Mouse (Mus musculus) MEL (cell line): ENCODE measurements at regions not wholly inside any gene's neighbourhood (a gene's known extent, or its start where the extent isn't known, plus 50 kb on each side); places are given as distances from the start of the nearest gene placed in this dataset.

Experiments used
- DNase-seq: peaks from one replicate; pipeline ENCODE4 v3.0.0; 2011; ENCODE audit warnings: low read depth, low spot score
- H3K27ac ChIP-seq: 2 replicates; pipeline ENCODE4 v1.5.1; 2012; ENCODE audit warnings: low read depth, mild to moderate bottlenecking, control low read depth, low read length, moderate library complexity; ENCODE audit not compliant: control insufficient read depth
- H3K27me3 ChIP-seq, 2 experiments: fragments of 150-350 bp in 1 of 2; sonication (generic) in 1 of 2; 2 replicates each; pipeline ENCODE4 v1.6.1; 2012; ENCODE audit warnings: low read length in 2 of 2, mild to moderate bottlenecking in 2 of 2, improper control_type of control experiment in 1 of 2, moderate library complexity in 1 of 2; ENCODE audit not compliant: insufficient read depth in 2 of 2, control insufficient read depth in 1 of 2
- H3K36me3 ChIP-seq, 2 experiments: 2 replicates each; pipeline ENCODE4 v1.6.1; 2012 to 2014; ENCODE audit warnings: low read length in 2 of 2, improper control_type of control experiment in 1 of 2, inconsistent platforms in 1 of 2, mild to moderate bottlenecking in 1 of 2; ENCODE audit not compliant: insufficient read depth in 2 of 2, control insufficient read depth in 1 of 2
- H3K4me1 ChIP-seq, 2 experiments: fragments of 150-350 bp in 1 of 2; sonication (generic) in 1 of 2; 2 replicates each; pipeline ENCODE4 v1.6.1; 2012; ENCODE audit warnings: low read length in 2 of 2, improper control_type of control experiment in 1 of 2, mild to moderate bottlenecking in 1 of 2; ENCODE audit not compliant: insufficient read depth in 2 of 2, control insufficient read depth in 1 of 2
- H3K4me3 ChIP-seq, 2 experiments: fragments of 150-350 bp in 1 of 2; sonication (generic) in 1 of 2; 2 replicates each; pipeline ENCODE4 v1.5.1; 2012; ENCODE audit warnings: low read depth in 2 of 2, low read length in 2 of 2, mild to moderate bottlenecking in 2 of 2, moderate library complexity in 2 of 2, control low read depth in 1 of 2, improper control_type of control experiment in 1 of 2; ENCODE audit not compliant: control insufficient read depth in 1 of 2, insufficient read depth in 1 of 2
- H3K79me2 ChIP-seq: 2 replicates; pipeline ENCODE4 v1.6.1; 2012; ENCODE audit warnings: mild to moderate bottlenecking, low read length, moderate library complexity; ENCODE audit not compliant: control insufficient read depth, poor library complexity, insufficient read depth
- H3K9ac ChIP-seq: 2 replicates; pipeline ENCODE4 v1.6.1; 2012; ENCODE audit warnings: low read depth, mild to moderate bottlenecking, control low read depth, low read length, moderate library complexity; ENCODE audit not compliant: control insufficient read depth, poor library complexity, severe bottlenecking
- H3K9me3 ChIP-seq: fragments of 150-350 bp; sonication (generic); replicated peaks from 2 replicates; pipeline ENCODE4 v1.6.1; 2012; ENCODE audit warnings: mild to moderate bottlenecking, low read length, improper control_type of control experiment, moderate library complexity; ENCODE audit not compliant: insufficient read depth
- BHLHE40 ChIP-seq: IDR thresholded peaks from 2 replicates; pipeline ENCODE4 v1.6.1; 2012; ENCODE audit warnings: low read depth, mild to moderate bottlenecking, inconsistent platforms, low read length, improper control_type of control experiment, borderline replicate concordance
- CHD2 ChIP-seq: IDR thresholded peaks from 2 replicates; pipeline ENCODE4 v1.6.1; 2011; ENCODE audit warnings: low read length, improper control_type of control experiment
- CTCF ChIP-seq, 3 experiments: IDR thresholded peaks in 2 of 3; conservative IDR thresholded peaks in 1 of 3; 2 replicates each; pipeline ENCODE4 v1.5.1; 2011 to 2012; ENCODE audit warnings: low read length in 3 of 3, low read depth in 2 of 3, mild to moderate bottlenecking in 2 of 3, improper control_type of control experiment in 1 of 3, inconsistent platforms in 1 of 3, mixed read lengths in 1 of 3, moderate library complexity in 1 of 3; ENCODE audit not compliant: control insufficient read depth in 1 of 3, insufficient read depth in 1 of 3, poor library complexity in 1 of 3, severe bottlenecking in 1 of 3
- E2F4 ChIP-seq: IDR thresholded peaks from 2 replicates; pipeline ENCODE4 v1.6.1; 2011; ENCODE audit warnings: low read depth, low read length, improper control_type of control experiment, borderline replicate concordance
- ELF1 ChIP-seq: IDR thresholded peaks from 2 replicates; pipeline ENCODE4 v1.6.1; 2014; ENCODE audit warnings: low read depth, mild to moderate bottlenecking, inconsistent platforms, low read length, improper control_type of control experiment, moderate library complexity
- EP300 ChIP-seq, 2 experiments: IDR thresholded peaks; 2 replicates each; pipeline ENCODE4 v1.6.1; 2011; ENCODE audit warnings: improper control_type of control experiment in 2 of 2, low read length in 2 of 2, low read depth in 1 of 2, mild to moderate bottlenecking in 1 of 2
- ETS1 ChIP-seq: IDR thresholded peaks from 2 replicates; pipeline ENCODE4 v1.6.1; 2012; ENCODE audit warnings: low read depth, mild to moderate bottlenecking, inconsistent platforms, low read length, improper control_type of control experiment, moderate library complexity
- GABPA ChIP-seq: IDR thresholded peaks from 2 replicates; pipeline ENCODE4 v1.6.1; 2012; ENCODE audit warnings: low read depth, mild to moderate bottlenecking, inconsistent platforms, low read length, improper control_type of control experiment, moderate library complexity
- GATA1 ChIP-seq: IDR thresholded peaks from 2 replicates; pipeline ENCODE4 v1.6.1; 2011; ENCODE audit warnings: low read depth, low read length, improper control_type of control experiment
- MAZ ChIP-seq: IDR thresholded peaks from 2 replicates; pipeline ENCODE4 v1.6.1; 2012; ENCODE audit warnings: low read depth, mild to moderate bottlenecking, inconsistent platforms, low read length, improper control_type of control experiment
- MXI1 ChIP-seq: IDR thresholded peaks from 2 replicates; pipeline ENCODE4 v1.6.1; 2011; ENCODE audit warnings: mild to moderate bottlenecking, low read depth, low read length, improper control_type of control experiment
- NELFE ChIP-seq: IDR thresholded peaks from 2 replicates; pipeline ENCODE4 v1.6.1; 2011; ENCODE audit warnings: low read depth, low read length, improper control_type of control experiment
- NRF1 ChIP-seq: IDR thresholded peaks from 2 replicates; pipeline ENCODE4 v1.6.1; 2014; ENCODE audit warnings: low read depth, mild to moderate bottlenecking, inconsistent platforms, low read length, improper control_type of control experiment, moderate library complexity; ENCODE audit not compliant: poor library complexity, insufficient read depth, severe bottlenecking
- POLR2A ChIP-seq, 2 experiments: IDR thresholded peaks; 2 replicates each; pipeline ENCODE4 v1.6.1; 2011 to 2012; ENCODE audit warnings: low read length in 2 of 2, mild to moderate bottlenecking in 2 of 2, control low read depth in 1 of 2, improper control_type of control experiment in 1 of 2, low read depth in 1 of 2, moderate library complexity in 1 of 2; ENCODE audit not compliant: control insufficient read depth in 1 of 2, insufficient read depth in 1 of 2, poor library complexity in 1 of 2
- POLR2AphosphoS2 ChIP-seq: IDR thresholded peaks from 2 replicates; pipeline ENCODE4 v1.6.1; 2011; ENCODE audit warnings: low read length, improper control_type of control experiment
- POLR2AphosphoS5 ChIP-seq: IDR thresholded peaks from 2 replicates; pipeline ENCODE4 v1.6.1; 2012; ENCODE audit warnings: low read depth, borderline replicate concordance, mild to moderate bottlenecking, inconsistent platforms, low read length, moderate library complexity, mixed read lengths
- RAD21 ChIP-seq: IDR thresholded peaks from 2 replicates; pipeline ENCODE4 v1.6.1; 2011; ENCODE audit warnings: mild to moderate bottlenecking, low read depth, low read length, improper control_type of control experiment
- RCOR1 ChIP-seq: IDR thresholded peaks from 2 replicates; pipeline ENCODE4 v1.6.1; 2012; ENCODE audit warnings: low read depth, mild to moderate bottlenecking, inconsistent platforms, low read length, improper control_type of control experiment
- SMC3 ChIP-seq: IDR thresholded peaks from 2 replicates; pipeline ENCODE4 v1.6.1; 2011; ENCODE audit warnings: low read depth, low read length, improper control_type of control experiment
- TAL1 ChIP-seq: IDR thresholded peaks from 2 replicates; pipeline ENCODE4 v1.6.1; 2012; ENCODE audit warnings: mild to moderate bottlenecking, inconsistent platforms, low read length, moderate library complexity, mixed read lengths
- TCF12 ChIP-seq: IDR thresholded peaks from 2 replicates; pipeline ENCODE4 v1.6.1; 2014; ENCODE audit warnings: low read depth, mild to moderate bottlenecking, inconsistent platforms, low read length, improper control_type of control experiment, moderate library complexity
- UBTF ChIP-seq: IDR thresholded peaks from 2 replicates; pipeline ENCODE4 v1.6.1; 2012; ENCODE audit warnings: low read depth, mild to moderate bottlenecking, inconsistent platforms, low read length, improper control_type of control experiment, moderate library complexity, borderline replicate concordance; ENCODE audit not compliant: insufficient read depth
- ZC3H11A ChIP-seq: IDR thresholded peaks from 2 replicates; pipeline ENCODE4 v1.6.1; 2012; ENCODE audit warnings: low read depth, mild to moderate bottlenecking, inconsistent platforms, low read length, improper control_type of control experiment
- ZMIZ1 ChIP-seq: IDR thresholded peaks from 2 replicates; pipeline ENCODE4 v1.6.1; 2012; ENCODE audit warnings: low read depth, mild to moderate bottlenecking, inconsistent platforms, low read length, improper control_type of control experiment, moderate library complexity

DNA sequence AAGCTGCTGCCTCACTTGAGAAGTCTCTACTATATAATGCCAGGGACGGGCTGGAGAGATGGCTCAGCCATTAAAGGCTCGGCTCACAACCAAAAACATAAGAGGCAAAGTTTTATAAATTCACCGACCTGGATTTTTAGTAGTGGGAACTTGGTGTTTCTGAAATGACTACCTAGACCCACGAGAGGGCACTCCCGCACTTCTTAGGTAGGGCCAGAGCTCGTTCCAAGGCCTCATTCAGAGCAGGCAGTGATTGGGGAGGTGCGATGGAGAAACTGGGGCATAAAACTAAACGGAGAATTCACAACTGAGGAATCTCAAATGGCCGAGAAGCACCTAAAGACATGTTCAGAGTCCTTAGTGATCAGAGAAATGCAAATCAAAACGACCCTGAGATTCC is 103.7 kb upstream of the Dmrta1 start:
- no peaks in the 10 kb centered on the region for H3K79me2 ChIP-seq
- no peaks in the 10 kb centered on the region for H3K4me1 ChIP-seq
- DNase-seq, result peak; percentile 33
- H3K36me3 ChIP-seq, result no peaks in the 10 kb centered on the region
- no peaks in the 10 kb centered on the region for H3K9me3 ChIP-seq
- H3K9ac ChIP-seq, result no peak overlapping the region
- no peaks in the 10 kb centered on the region for H3K27me3 ChIP-seq
- TF ChIP-seq ZC3H11A (peak; percentile 17; the same call in 1 of the 2 replicates), RAD21 (peak; percentile 65), E2F4 (no peak), ZMIZ1 (no peak), CTCF (IDR thresholded peaks at IDR 0.05 in 2 of 3, conservative IDR thresholded peaks at IDR 0.05 in 1 of 3; ENCODE audit: control insufficient read depth in 1 of 3, insufficient read depth in 1 of 3, low read depth in 2 of 3, low read length in 3 of 3, poor library complexity in 1 of 3, severe bottlenecking in 1 of 3) (peak; percentile 15 to 60 (median 55); a peak in 5 of 6 replicates), SMC3 (peak; percentile 53), MXI1 (no peak), ELF1 (no peak)
- H3K27ac ChIP-seq, result no peak overlapping the region
- H3K4me3 ChIP-seq, result no peak overlapping the region

GRCm38 (mm10) chr4:89554711-89555466 is 124.3 kb upstream of the Dmrta1 start:
- Histone ChIP-seq H3K79me2 (no peaks in the 10 kb centered on the region), H3K9me3 (no peaks in the 10 kb centered on the region), H3K9ac (peak overlapping the region; percentile 1; the same call in 1 of the 2 replicates), H3K27ac (peak overlapping the region; percentile 28; the same call in 1 of the 2 replicates), H3K4me3 (peak overlapping the region in 1 of 2 experiments; percentile 13; a peak in 1 of 4 replicates), H3K27me3 (no peaks in the 10 kb centered on the region), H3K36me3 (peaks cover 0 to 37% of the 10 kb centered on the region in 2 experiments; a peak in 2 of 4 replicates), H3K4me1 (peaks cover 11 to 14% of the 10 kb centered on the region in 2 experiments)
- TF ChIP-seq NRF1 (no peak), POLR2A (IDR thresholded peaks at IDR 0.05; ENCODE audit: control insufficient read depth in 1 of 2, insufficient read depth in 1 of 2, low read depth in 1 of 2, low read length in 2 of 2, poor library complexity in 1 of 2) (no peak), CHD2 (no peak; the same call in 1 of the 2 replicates), GATA1 (peak; percentile 68; the same call in 1 of the 2 replicates), UBTF (no peak), BHLHE40 (peak; percentile 47; the same call in 1 of the 2 replicates), ELF1 (no peak), MXI1 (0 out of 2 replicates have a peak, but pooled peaks have one; percentile 56), SMC3 (no peak), TAL1 (peak; percentile 14; the same call in 1 of the 2 replicates), EP300 (IDR thresholded peaks at IDR 0.05; ENCODE audit: low read depth in 1 of 2, low read length in 2 of 2) (peak in 1 of 2 experiments; percentile 67), POLR2AphosphoS2 (no peak), RCOR1 (peak; percentile 25; the same call in 1 of the 2 replicates), NELFE (no peak), ETS1 (peak; percentile 50; the same call in 1 of the 2 replicates), E2F4 (no peak), GABPA (peak; percentile 78; the same call in 1 of the 2 replicates), MAZ (no peak), POLR2AphosphoS5 (no peak), TCF12 (peak; percentile 71)
- peak; percentile 78 for DNase-seq
